Mouse (Mus musculus): Measurements from ENCODE around the gene Otud3. TPM values are rescaled to one million over a fixed set of nuclear protein-coding genes. Genes with fewer than 3 reads are reported as not detected.

The Otud3 gene
- polyA plus RNA-seq (2012; rRNA removed): 8.3 and 9.0 TPM in 2 replicates

DNA sequence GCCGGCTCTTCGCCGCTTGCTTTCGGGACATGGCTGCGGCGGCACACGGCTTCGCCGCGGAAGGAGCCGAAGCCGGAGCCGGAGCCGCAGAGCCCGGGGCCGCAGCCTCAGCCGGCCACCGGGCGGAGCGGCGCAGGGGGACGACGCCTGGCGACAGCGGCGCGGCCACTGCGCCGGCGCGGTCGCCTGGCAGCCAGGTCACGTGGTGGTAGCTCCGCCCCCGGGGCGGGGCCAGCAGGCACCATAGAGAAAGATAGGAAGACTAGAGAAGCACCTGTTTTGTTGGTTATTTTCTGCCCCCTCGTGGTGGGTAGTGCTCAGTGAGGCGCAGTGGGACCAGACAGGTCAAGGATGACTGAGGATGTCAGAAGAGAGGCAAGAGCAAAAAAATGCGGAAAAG, at the start of gene Otud3:
Gene Otud3, minus strand, starts transcription at position 149 of the 400 bp plus-strand sequence.
- TF ChIP-seq CTCF (IDR thresholded peaks at IDR 0.05; ENCODE audit: borderline replicate concordance, insufficient read depth, low read depth, low read length) (peak; percentile 81), POLR2A (IDR thresholded peaks at IDR 0.05; ENCODE audit: borderline replicate concordance, insufficient read depth, low read length) (peak; percentile 83)
- peak within 1 kb of the TSS; percentile 32; the same call in 1 of the 2 replicates for H3K27ac ChIP-seq (ENCODE audit: insufficient read depth, low read length)
- H3K27me3 ChIP-seq (ENCODE audit: control insufficient read depth, insufficient read depth, low read length): no peaks in the 10 kb centered on the region
- DNase-seq: peak; percentile 97
- under 1% methylated on average over 39 of the region's 39 CpGs for WGBS
- peak within 1 kb of the TSS; percentile 74 for H3K4me3 ChIP-seq (replicated peaks; ENCODE audit: insufficient read depth, low read depth, low read length)
- peaks cover 10% of the 10 kb centered on the region; the same call in 1 of the 2 replicates for H3K4me1 ChIP-seq (ENCODE audit: control insufficient read depth, insufficient read depth, low read length)

DNA sequence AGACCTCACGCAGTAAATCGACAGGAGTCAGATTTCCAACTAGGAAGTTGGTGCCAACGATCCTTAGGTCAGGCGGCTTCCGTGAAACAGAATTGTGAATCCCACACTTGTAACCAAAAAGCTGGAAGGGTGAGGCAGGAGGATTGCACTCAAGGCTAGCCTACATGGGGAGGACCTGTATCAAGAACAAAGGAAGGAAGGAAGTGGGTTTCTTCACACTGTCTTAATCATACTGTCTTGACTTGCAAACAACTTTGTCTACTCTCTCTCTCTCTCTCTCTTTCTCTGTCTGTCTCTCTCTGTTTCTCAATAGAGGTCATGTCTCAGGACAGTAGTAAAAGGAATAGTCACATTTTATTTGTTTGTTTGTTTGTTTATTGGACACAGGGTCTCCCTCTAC, 49.0 kb upstream of the Otud3 start:
- H3K4me1 ChIP-seq (ENCODE audit: control insufficient read depth, insufficient read depth, low read length): peaks cover 3% of the 10 kb centered on the region; the same call in 1 of the 2 replicates
- 82% methylated on average over 5 of the region's 5 CpGs for WGBS
- H3K4me3 ChIP-seq (replicated peaks; ENCODE audit: insufficient read depth, low read depth, low read length): no peak overlapping the region
- DNase-seq: no peak
- no peaks in the 10 kb centered on the region for H3K27me3 ChIP-seq (ENCODE audit: control insufficient read depth, insufficient read depth, low read length)
- TF ChIP-seq CTCF (IDR thresholded peaks at IDR 0.05; ENCODE audit: borderline replicate concordance, insufficient read depth, low read depth, low read length): no peak
- no peak overlapping the region for H3K27ac ChIP-seq (ENCODE audit: insufficient read depth, low read length)

DNA sequence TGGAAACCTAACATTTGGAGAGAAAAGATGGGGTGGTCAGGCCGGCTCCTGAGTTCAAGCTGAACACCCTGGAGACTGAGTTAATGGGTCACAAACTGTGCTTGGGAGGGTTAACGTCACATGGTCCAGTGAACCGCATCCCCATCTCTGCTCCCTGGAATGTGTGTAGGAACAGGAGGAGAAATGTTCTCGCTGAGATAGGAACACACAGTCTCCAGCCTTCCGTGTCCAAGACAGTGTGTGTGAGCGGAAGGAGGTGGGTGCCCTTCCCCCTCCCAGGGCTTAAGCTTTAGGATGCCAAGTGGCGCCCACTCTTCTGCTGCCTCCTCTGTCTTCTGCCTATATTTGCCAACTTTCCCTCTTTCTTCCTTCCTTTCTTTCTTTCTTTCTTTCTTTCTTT, 46.2 kb upstream of the Otud3 start:
- Histone ChIP-seq H3K27ac (ENCODE audit: insufficient read depth, low read length) (no peak overlapping the region), H3K4me3 (replicated peaks; ENCODE audit: insufficient read depth, low read depth, low read length) (no peak overlapping the region), H3K27me3 (ENCODE audit: control insufficient read depth, insufficient read depth, low read length) (no peaks in the 10 kb centered on the region), H3K4me1 (ENCODE audit: control insufficient read depth, insufficient read depth, low read length) (peaks cover 3% of the 10 kb centered on the region; the same call in 1 of the 2 replicates)
- DNase-seq: no peak
- TF ChIP-seq CTCF (IDR thresholded peaks at IDR 0.05; ENCODE audit: borderline replicate concordance, insufficient read depth, low read depth, low read length): no peak
- TF ChIP-seq POLR2A (IDR thresholded peaks at IDR 0.05; ENCODE audit: borderline replicate concordance, insufficient read depth, low read length): no peak
- WGBS: 60% methylated on average over 7 of the region's 7 CpGs

DNA sequence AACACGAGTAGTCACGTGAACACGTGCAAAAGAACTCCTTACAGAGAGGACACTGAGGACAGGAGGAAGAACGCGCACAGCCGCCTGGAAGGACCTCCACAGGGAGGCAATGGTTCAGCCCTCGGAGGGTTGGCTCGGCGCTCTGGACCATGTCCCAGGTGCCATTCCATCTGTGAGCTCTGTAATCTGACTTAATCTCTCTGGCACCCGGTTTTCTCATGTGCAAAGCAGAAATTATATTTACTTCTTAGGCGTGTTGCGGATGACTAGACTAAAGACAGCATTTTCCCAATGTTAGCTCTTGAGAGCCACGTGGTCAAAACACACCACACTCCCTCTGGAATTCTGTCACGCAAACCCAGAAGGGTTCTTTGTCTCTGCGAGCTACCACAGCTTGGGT, 45.4 kb upstream of the Otud3 start:
- Histone ChIP-seq H3K4me1 (ENCODE audit: control insufficient read depth, insufficient read depth, low read length) (peaks cover 3% of the 10 kb centered on the region; the same call in 1 of the 2 replicates), H3K27ac (ENCODE audit: insufficient read depth, low read length) (no peak overlapping the region), H3K4me3 (replicated peaks; ENCODE audit: insufficient read depth, low read depth, low read length) (no peak overlapping the region), H3K27me3 (ENCODE audit: control insufficient read depth, insufficient read depth, low read length) (no peaks in the 10 kb centered on the region)
- TF ChIP-seq CTCF (IDR thresholded peaks at IDR 0.05; ENCODE audit: borderline replicate concordance, insufficient read depth, low read depth, low read length): no peak
- no peak for TF ChIP-seq POLR2A (IDR thresholded peaks at IDR 0.05; ENCODE audit: borderline replicate concordance, insufficient read depth, low read length)
- 16% methylated on average over 15 of the region's 15 CpGs for WGBS
- DNase-seq: peak; percentile 14 to 23

DNA sequence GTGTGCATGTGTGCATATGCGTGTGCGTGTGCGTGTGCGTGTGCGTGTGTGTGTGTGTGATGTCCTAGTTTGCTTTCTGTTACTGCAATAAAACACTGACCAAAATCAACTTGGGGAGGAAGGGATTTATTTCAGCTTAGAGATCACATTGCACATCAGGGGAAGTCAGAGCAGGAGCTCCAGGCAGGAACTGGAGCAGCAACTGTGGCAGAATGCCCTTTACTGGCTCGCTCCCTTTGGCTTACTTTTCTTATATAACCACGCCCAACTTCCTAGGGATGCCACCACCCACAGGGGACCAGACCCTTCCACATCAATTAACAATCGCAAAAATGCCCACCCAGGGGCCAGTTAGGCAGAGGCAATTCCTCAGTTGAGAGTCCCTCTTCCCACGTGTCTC, 44.9 kb upstream of the Otud3 start:
- no peaks in the 10 kb centered on the region for H3K27me3 ChIP-seq (ENCODE audit: control insufficient read depth, insufficient read depth, low read length)
- no peak for DNase-seq
- peaks cover 3% of the 10 kb centered on the region; the same call in 1 of the 2 replicates for H3K4me1 ChIP-seq (ENCODE audit: control insufficient read depth, insufficient read depth, low read length)
- no peak overlapping the region for H3K4me3 ChIP-seq (replicated peaks; ENCODE audit: insufficient read depth, low read depth, low read length)
- 69% methylated on average over 9 of the region's 9 CpGs for WGBS
- no peak overlapping the region for H3K27ac ChIP-seq (ENCODE audit: insufficient read depth, low read length)
- no peak for TF ChIP-seq POLR2A (IDR thresholded peaks at IDR 0.05; ENCODE audit: borderline replicate concordance, insufficient read depth, low read length)
- no peak for TF ChIP-seq CTCF (IDR thresholded peaks at IDR 0.05; ENCODE audit: borderline replicate concordance, insufficient read depth, low read depth, low read length)

DNA sequence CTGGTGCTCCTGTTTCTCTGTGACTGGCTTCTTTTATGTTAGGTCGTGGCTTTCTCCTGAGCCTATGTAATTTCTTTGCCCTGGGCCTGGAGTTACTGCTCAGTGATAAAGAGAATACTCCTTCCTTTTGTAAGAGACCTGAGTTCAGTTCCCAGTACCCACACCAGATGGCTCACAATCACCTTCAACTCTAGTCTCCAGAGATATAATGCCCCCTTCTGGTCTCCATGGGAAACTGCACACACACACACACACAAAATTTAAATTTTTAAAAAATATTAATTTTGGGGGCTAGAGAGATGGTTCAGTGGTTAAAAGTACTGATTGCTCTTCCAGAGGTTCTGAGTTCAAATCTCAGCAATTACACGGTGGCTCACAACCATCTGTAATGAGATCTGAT, 34.5 kb upstream of the Otud3 start:
- no peak for DNase-seq
- TF ChIP-seq POLR2A (IDR thresholded peaks at IDR 0.05; ENCODE audit: borderline replicate concordance, insufficient read depth, low read length) (no peak), CTCF (IDR thresholded peaks at IDR 0.05; ENCODE audit: borderline replicate concordance, insufficient read depth, low read depth, low read length) (no peak)
- Histone ChIP-seq H3K4me1 (ENCODE audit: control insufficient read depth, insufficient read depth, low read length) (no peaks in the 10 kb centered on the region), H3K27me3 (ENCODE audit: control insufficient read depth, insufficient read depth, low read length) (no peaks in the 10 kb centered on the region), H3K27ac (ENCODE audit: insufficient read depth, low read length) (no peak overlapping the region), H3K4me3 (replicated peaks; ENCODE audit: insufficient read depth, low read depth, low read length) (no peak overlapping the region)
- 88% methylated on average over 2 of the region's 2 CpGs for WGBS

DNA sequence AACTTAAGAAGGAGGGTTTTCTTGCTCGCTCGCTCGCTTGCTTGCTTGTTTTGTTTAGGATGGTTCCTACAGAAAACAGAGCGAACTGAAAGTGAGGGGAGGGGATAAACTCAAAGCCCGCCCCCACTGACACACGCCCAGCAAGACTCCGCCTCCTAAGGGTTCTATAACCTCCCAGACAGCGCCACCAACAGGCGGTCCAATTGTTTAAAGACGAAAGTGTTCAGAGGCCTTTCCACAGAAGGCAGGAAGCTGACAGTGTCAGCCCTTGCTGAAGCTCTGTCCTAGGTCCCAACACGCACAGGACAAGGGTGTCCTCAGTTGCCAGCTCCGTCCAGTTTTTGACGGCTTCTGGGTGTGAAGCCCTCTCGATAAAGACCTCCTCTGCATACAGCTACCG, 30.0 kb upstream of the Otud3 start:
- H3K4me1 ChIP-seq (ENCODE audit: control insufficient read depth, insufficient read depth, low read length): no peaks in the 10 kb centered on the region
- H3K4me3 ChIP-seq (replicated peaks; ENCODE audit: insufficient read depth, low read depth, low read length): no peak overlapping the region
- no peak for DNase-seq
- WGBS: 43% methylated on average over 15 of the region's 15 CpGs
- H3K27ac ChIP-seq (ENCODE audit: insufficient read depth, low read length): no peak overlapping the region
- no peaks in the 10 kb centered on the region for H3K27me3 ChIP-seq (ENCODE audit: control insufficient read depth, insufficient read depth, low read length)
- TF ChIP-seq POLR2A (IDR thresholded peaks at IDR 0.05; ENCODE audit: borderline replicate concordance, insufficient read depth, low read length): no peak
- 0 out of 2 replicates have a peak, but pooled peaks have one; percentile 5 for TF ChIP-seq CTCF (IDR thresholded peaks at IDR 0.05; ENCODE audit: borderline replicate concordance, insufficient read depth, low read depth, low read length)

DNA sequence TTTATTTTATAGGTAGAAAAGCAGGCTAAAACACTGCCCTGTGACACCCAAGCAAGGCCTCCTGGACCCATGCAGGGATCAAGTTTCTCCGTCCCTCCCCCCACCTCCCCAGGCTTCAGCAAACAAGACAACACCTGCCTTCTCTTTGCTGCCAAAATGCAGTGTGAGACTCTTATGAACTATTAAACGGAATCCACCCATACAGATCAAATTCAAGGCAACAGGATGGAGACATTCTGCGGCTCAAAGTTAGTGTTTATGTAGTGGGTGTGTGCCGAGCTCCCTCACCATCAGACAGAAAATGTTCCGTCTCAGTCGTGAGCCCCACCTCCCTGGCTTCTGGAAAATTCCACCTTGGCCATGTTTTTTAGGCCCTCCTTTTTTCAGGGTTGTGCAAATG, 28.2 kb upstream of the Otud3 start:
- Histone ChIP-seq H3K4me3 (replicated peaks; ENCODE audit: insufficient read depth, low read depth, low read length) (no peak overlapping the region), H3K27ac (ENCODE audit: insufficient read depth, low read length) (no peak overlapping the region), H3K27me3 (ENCODE audit: control insufficient read depth, insufficient read depth, low read length) (no peaks in the 10 kb centered on the region), H3K4me1 (ENCODE audit: control insufficient read depth, insufficient read depth, low read length) (no peaks in the 10 kb centered on the region)
- DNase-seq: peak in 1 of 2 experiments; percentile 10
- TF ChIP-seq POLR2A (IDR thresholded peaks at IDR 0.05; ENCODE audit: borderline replicate concordance, insufficient read depth, low read length): no peak
- TF ChIP-seq CTCF (IDR thresholded peaks at IDR 0.05; ENCODE audit: borderline replicate concordance, insufficient read depth, low read depth, low read length): no peak
- WGBS: 54% methylated on average over 6 of the region's 6 CpGs

Data from cerebellum, adult 2 months (tissue).